Mouse (Mus musculus): ENCODE data around the gene Dlgap5. TPM values are rescaled to one million over a fixed set of nuclear protein-coding genes. Genes with fewer than 3 reads are reported as not detected.

The Dlgap5 gene
- 10 to 100 TPM; 15.6 to 17.3 TPM for polyA plus RNA-seq (2017; shearing (Covaris generic))

DNA sequence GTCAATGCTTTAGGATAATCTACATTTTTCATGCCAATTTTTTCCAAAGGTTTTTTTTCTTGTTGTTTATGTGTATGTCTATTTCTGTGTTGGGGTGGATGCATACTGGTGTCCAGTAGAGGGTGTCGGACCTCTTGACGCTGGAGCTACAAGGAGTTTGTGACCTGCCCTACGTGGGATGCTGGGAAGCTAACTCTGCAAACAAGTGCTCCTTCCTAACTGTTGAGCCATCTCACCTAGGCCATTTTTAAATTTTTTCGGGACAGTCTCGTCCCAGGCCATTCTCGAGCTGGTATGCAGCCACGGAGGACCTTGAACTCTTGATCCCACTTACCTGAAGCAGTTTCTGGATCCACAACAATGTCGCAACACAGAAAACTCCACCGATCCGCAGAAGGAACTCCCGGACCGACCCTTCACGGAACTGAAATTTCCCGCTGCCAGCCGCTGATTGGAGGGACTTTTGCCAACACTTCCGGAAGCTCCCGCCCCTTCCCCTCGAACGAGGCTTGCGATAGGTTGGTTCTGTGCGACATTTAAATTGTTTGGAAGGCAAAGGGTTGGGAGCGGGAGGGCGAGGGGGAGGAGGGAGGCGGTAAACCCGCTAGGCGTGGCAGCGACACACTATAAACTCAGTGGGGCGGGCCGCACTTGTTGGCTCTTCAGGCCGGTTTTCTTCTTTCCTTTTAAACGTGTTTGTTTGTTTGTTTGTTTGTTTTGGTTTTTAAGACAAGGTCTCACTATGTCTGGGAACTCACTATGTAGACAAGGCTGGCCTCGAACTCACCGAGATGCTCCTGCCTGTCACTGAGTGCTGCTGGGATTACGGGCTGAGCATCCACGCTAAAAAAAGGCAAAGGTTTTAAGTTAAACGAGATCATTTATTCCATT lies at the start of gene Dlgap5:
TSS of gene Dlgap5 (minus strand) at position 633 of the 891 bp plus-strand sequence.

DNA sequence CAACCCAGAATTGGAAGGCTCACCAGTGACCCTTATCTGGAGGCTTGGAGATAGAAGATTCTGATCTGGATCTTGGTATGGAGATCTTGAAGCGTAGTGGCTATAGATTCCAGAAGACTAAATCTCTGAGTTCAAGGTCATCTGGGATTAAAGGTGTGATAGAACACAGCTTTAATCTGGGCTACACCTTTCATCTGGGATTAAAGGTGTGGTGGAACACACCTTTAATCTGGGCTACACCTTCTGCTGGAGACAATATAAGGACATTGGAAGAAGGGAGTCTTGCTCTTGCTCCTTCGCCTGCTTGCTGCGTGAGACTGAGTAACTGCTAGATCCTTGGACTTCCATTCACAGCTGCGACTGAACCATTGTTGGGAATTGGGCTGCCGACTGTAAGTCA lies 31.9 kb upstream of the Dlgap5 start, which contains the start of gene Fbxo34:
TSS of gene Fbxo34 (plus strand) at position 301 of the 400 bp plus-strand sequence.

DNA sequence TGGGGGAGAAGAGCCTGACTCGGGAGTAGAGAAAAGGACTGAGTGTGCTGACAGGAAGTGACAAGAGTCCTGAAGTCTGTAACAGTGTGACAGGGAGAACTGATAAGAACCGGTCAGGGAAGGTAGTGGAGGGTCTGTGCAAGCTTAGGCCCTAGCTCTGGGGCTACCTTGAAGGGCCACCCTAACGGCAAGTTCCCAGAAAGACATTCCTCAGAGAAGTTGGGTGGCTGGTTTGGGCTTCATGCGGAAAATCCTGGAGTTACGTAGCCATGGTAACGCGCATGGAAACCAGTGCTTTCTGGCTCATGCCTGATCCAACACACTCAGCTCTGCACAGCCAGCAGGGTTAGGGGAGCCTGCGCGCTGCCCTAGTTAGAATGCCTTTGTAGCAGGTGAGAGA lies 50.7 kb downstream of the Dlgap5 start, which contains the start of gene Lgals3:
TSS of gene Lgals3 (plus strand) at position 291 of the 400 bp plus-strand sequence.

Other genes starting within 250 kb of the Dlgap5 start
- gene Gch1, start 229.0 kb downstream of the Dlgap5 start, polyA plus RNA-seq (2017; shearing (Covaris generic)), result 10 to 100 TPM in 1 of 2 experiments, 1 to 10 TPM in 1; 8.3 to 15.7 TPM
- 10 to 100 TPM; 14.9 to 17.2 TPM for gene Wdhd1, start 141.6 kb downstream of the Dlgap5 start, polyA plus RNA-seq (2017; shearing (Covaris generic))
- gene Socs4, start 141.5 kb downstream of the Dlgap5 start, polyA plus RNA-seq (2017; shearing (Covaris generic)), result 10 to 100 TPM; 10.5 to 14.5 TPM
- gene Mapk1ip1l, start 120.1 kb downstream of the Dlgap5 start, polyA plus RNA-seq (2017; shearing (Covaris generic)), result 10 to 100 TPM; 41.7 to 52.8 TPM
- 100 to 1,000 TPM in 1 of 2 experiments, 10 to 100 TPM in 1; 95.2 to 102 TPM for gene Lgals3, start 50.7 kb downstream of the Dlgap5 start, polyA plus RNA-seq (2017; shearing (Covaris generic))
- gene Fbxo34, start 32.0 kb upstream of the Dlgap5 start, polyA plus RNA-seq (2017; shearing (Covaris generic)), result 10 to 100 TPM; 19.9 TPM
- gene Atg14, start 152.2 kb upstream of the Dlgap5 start, polyA plus RNA-seq (2017; shearing (Covaris generic)), result 1 to 10 TPM; 9.2 to 9.5 TPM
- 10 to 100 TPM; 49.7 to 67.1 TPM for gene Ktn1, start 230.0 kb upstream of the Dlgap5 start, polyA plus RNA-seq (2017; shearing (Covaris generic))